13 mouse cellular contexts compared by ENCODE assay signal in genomic region chr11:87309329-87310074, GRCm38 (mm10). TPM values are rescaled to one million over a fixed set of nuclear protein-coding genes. Genes with fewer than 3 reads are reported as not detected.
DNase-seq lines count a peak whose midpoint lies in the region; ATAC-seq and TF ChIP-seq lines count a peak whose summit lies in the region.
"Had no signal": no experiment of that assay in that cellular context is flagged by ENCODE, and none has a peak within 500 bp of the region (broad histone marks: within the 10 kb centered on the region; RNA-seq: fewer than 3 reads in every experiment).

No protein-coding gene starts in this region.

- no peak overlapping the region for H3K9ac ChIP-seq in heart, embryonic 15.5 days
- no peak overlapping the region for H3K9ac ChIP-seq in liver, embryonic 12.5 days
- H3K9ac ChIP-seq in hindbrain, embryonic 16.5 days (ENCODE audit: low read depth, low read length), result no peak overlapping the region
- H3K9ac ChIP-seq in forebrain, embryonic 14.5 days (ENCODE audit: low read length), result no peak overlapping the region
- H3K9ac ChIP-seq: forebrain, postnatal 0 days; limb, embryonic 12.5 days had no signal

- H3K79me2 ChIP-seq in C2C12 (ENCODE audit: control insufficient read depth, insufficient read depth), result no peaks in the 10 kb centered on the region

- no peak overlapping the region for H3K4me3 ChIP-seq in heart, embryonic 15.5 days
- H3K4me3 ChIP-seq in C2C12 (ENCODE audit: insufficient read depth, poor library complexity, severe bottlenecking), result no peak overlapping the region
- H3K4me3 ChIP-seq in liver, embryonic 12.5 days, result no peak overlapping the region
- H3K4me3 ChIP-seq in hindbrain, embryonic 16.5 days (ENCODE audit: low read length), result no peak overlapping the region
- no peak overlapping the region for H3K4me3 ChIP-seq in forebrain, embryonic 14.5 days (ENCODE audit: low read depth, low read length)
- H3K4me3 ChIP-seq: limb, embryonic 12.5 days; midbrain, embryonic 10.5 days had no signal

- peak overlapping the region; percentile 72 for H3K27ac ChIP-seq in heart, embryonic 15.5 days
- peak overlapping the region; percentile 71 for H3K27ac ChIP-seq in liver, embryonic 12.5 days
- no peak overlapping the region for H3K27ac ChIP-seq in hindbrain, embryonic 16.5 days (ENCODE audit: low read depth, low read length)
- no peak overlapping the region for H3K27ac ChIP-seq in forebrain, embryonic 14.5 days (ENCODE audit: low read depth, low read length)
- H3K27ac ChIP-seq: limb, embryonic 12.5 days; midbrain, embryonic 10.5 days had no signal

- TF ChIP-seq CTCF in C2C12 (IDR thresholded peaks at IDR 0.05; ENCODE audit: control insufficient read depth, insufficient read depth, insufficient read length), result no peak

- H3K79me3 ChIP-seq in C2C12 (ENCODE audit: low read depth), result no peaks in the 10 kb centered on the region

- H3K36me3 ChIP-seq in heart, embryonic 15.5 days, result no peaks in the 10 kb centered on the region
- H3K36me3 ChIP-seq in C2C12 (ENCODE audit: control insufficient read depth, insufficient read depth), result no peaks in the 10 kb centered on the region
- H3K36me3 ChIP-seq in liver, embryonic 12.5 days, result no peaks in the 10 kb centered on the region
- no peaks in the 10 kb centered on the region for H3K36me3 ChIP-seq in hindbrain, embryonic 16.5 days (ENCODE audit: control insufficient read depth, insufficient read depth, low read length)
- H3K36me3 ChIP-seq in forebrain, embryonic 14.5 days (ENCODE audit: control insufficient read depth, insufficient read depth, low read length), result no peaks in the 10 kb centered on the region
- H3K36me3 ChIP-seq: limb, embryonic 12.5 days; midbrain, embryonic 10.5 days had no signal

- peaks cover 20% of the 10 kb centered on the region for H3K4me1 ChIP-seq in heart, embryonic 15.5 days (replicated peaks)
- H3K4me1 ChIP-seq in liver, embryonic 12.5 days, result peaks cover 21% of the 10 kb centered on the region
- H3K4me1 ChIP-seq in hindbrain, embryonic 16.5 days (ENCODE audit: control insufficient read depth, insufficient read depth, low read depth, low read length), result no peaks in the 10 kb centered on the region; the same call in 1 of the 2 replicates
- no peaks in the 10 kb centered on the region for H3K4me1 ChIP-seq in forebrain, embryonic 14.5 days (ENCODE audit: control insufficient read depth, insufficient read depth, low read length)
- H3K4me1 ChIP-seq: limb, embryonic 12.5 days; midbrain, embryonic 10.5 days had no signal

- DNase-seq in heart, adult 9 months (ENCODE audit: low spot score in 2 of 2), result no peak
- DNase-seq in adrenal gland, postnatal 14 days, result peak; percentile 12
- DNase-seq in forebrain, embryonic 14.5 days (ENCODE audit: low spot score), result no peak
- no peak for DNase-seq in frontal cortex, postnatal 10 days (ENCODE audit: low spot score in 2 of 2)
- DNase-seq: forebrain, postnatal 0 days; kidney, postnatal 4 days; thymus, postnatal 36 days had no signal

- 30% methylated on average over 8 of the region's 8 CpGs for WGBS in heart, embryonic 15.5 days
- 30% methylated on average over 8 of the region's 8 CpGs for WGBS in liver, embryonic 12.5 days (ENCODE audit: insufficient replicate concordance)
- 87% methylated on average over 8 of the region's 8 CpGs for WGBS in hindbrain, embryonic 16.5 days
- WGBS in forebrain, embryonic 14.5 days, result 85% methylated on average over 8 of the region's 8 CpGs

- H3ac ChIP-seq in C2C12 (ENCODE audit: control insufficient read depth, insufficient read length, low read depth), result no peak overlapping the region

- H3K4me2 ChIP-seq in heart, embryonic 15.5 days, result peak overlapping the region; percentile 34
- H3K4me2 ChIP-seq in liver, embryonic 12.5 days, result peak overlapping the region; percentile 34
- H3K4me2 ChIP-seq in hindbrain, embryonic 16.5 days (ENCODE audit: low read length), result no peak overlapping the region
- H3K4me2 ChIP-seq in forebrain, embryonic 14.5 days (ENCODE audit: low read length), result no peak overlapping the region
- H3K4me2 ChIP-seq: limb, embryonic 12.5 days had no signal

- ATAC-seq in heart, embryonic 15.5 days (replicated peaks; ENCODE audit: insufficient number of reproducible peaks, insufficient read depth, low FRiP score, low read depth), result peak; percentile 79
- peak; percentile 94 for ATAC-seq in liver, embryonic 12.5 days
- no peak for ATAC-seq in hindbrain, embryonic 16.5 days
- no peak for ATAC-seq in forebrain, embryonic 14.5 days
- ATAC-seq: forebrain, postnatal 0 days had no signal

- no peaks in the 10 kb centered on the region for H3K9me3 ChIP-seq in heart, embryonic 15.5 days (replicated peaks)
- no peaks in the 10 kb centered on the region for H3K9me3 ChIP-seq in liver, embryonic 12.5 days (replicated peaks)
- no peaks in the 10 kb centered on the region for H3K9me3 ChIP-seq in hindbrain, embryonic 16.5 days (ENCODE audit: control insufficient read depth, low read length)
- no peaks in the 10 kb centered on the region for H3K9me3 ChIP-seq in forebrain, embryonic 14.5 days (replicated peaks; ENCODE audit: control insufficient read depth, low read length)
- H3K9me3 ChIP-seq: limb, embryonic 12.5 days; midbrain, embryonic 10.5 days had no signal

- no peaks in the 10 kb centered on the region for H3K27me3 ChIP-seq in heart, embryonic 15.5 days
- H3K27me3 ChIP-seq in C2C12 (ENCODE audit: control insufficient read depth, insufficient read depth, insufficient read length), result no peaks in the 10 kb centered on the region
- no peaks in the 10 kb centered on the region for H3K27me3 ChIP-seq in liver, embryonic 12.5 days (replicated peaks)
- no peaks in the 10 kb centered on the region for H3K27me3 ChIP-seq in hindbrain, embryonic 16.5 days (replicated peaks; ENCODE audit: control insufficient read depth, insufficient read depth, low read length)
- no peaks in the 10 kb centered on the region for H3K27me3 ChIP-seq in forebrain, embryonic 14.5 days (replicated peaks; ENCODE audit: control insufficient read depth, insufficient read depth, low read length)
- H3K27me3 ChIP-seq: limb, embryonic 12.5 days had no signal

TF ChIP-seq in C2C12, 6 proteins besides CTCF, POLR2A, EP300 and RAD21:
- no peak for TF ChIP-seq MYOG (IDR thresholded peaks at IDR 0.05; ENCODE audit: control insufficient read depth, extremely low read depth, insufficient read length)
- peak; percentile 52 for TF ChIP-seq MAX (IDR thresholded peaks at IDR 0.05)
- no peak for TF ChIP-seq CEBPB (IDR thresholded peaks at IDR 0.05; ENCODE audit: low read depth)
- no peak for TF ChIP-seq MYOD1 (IDR thresholded peaks at IDR 0.05; ENCODE audit: control insufficient read depth, insufficient read length, low read depth)
- TF ChIP-seq FOSL1 (IDR thresholded peaks at IDR 0.05; ENCODE audit: insufficient read depth, low read length, poor library complexity, severe bottlenecking), result peak; percentile 89

RNA-seq across cellular contexts. Expression of gene Ppm1e, which starts 49.3 kb away (rescaled TPM):
- polyA plus RNA-seq in heart, embryonic 15.5 days (2015; fragmentation: Nextera tagmentation; extraction: Ambion mirVana), result 5.3 and 6.2 TPM in 2 replicates
- polyA plus RNA-seq in C2C12 (2012; fragmentation: generic; extraction: Trizol), result 0.59 TPM
- 14.6 and 16.1 TPM in 2 replicates for total RNA-seq in adrenal gland, postnatal 14 days (2021)
- 2.9 and 3.4 TPM in 2 replicates for polyA plus RNA-seq in liver, embryonic 12.5 days (2016; fragmentation: Nextera tagmentation; extraction: Ambion mirVana)
- 21.9 and 22.6 TPM in 2 replicates for polyA plus RNA-seq in hindbrain, embryonic 16.5 days (2015; fragmentation: Nextera tagmentation; extraction: Ambion mirVana)
- polyA plus RNA-seq in forebrain, embryonic 14.5 days (2014; fragmentation: Nextera tagmentation; extraction: Ambion mirVana), result 22.3 and 25.1 TPM in 2 replicates

Comparison
In these comparisons a context has a peak if more than half of its experiments do, and no peak if none do; other contexts are left out.
1. ATAC-seq: peak in heart, embryonic 15.5 days (single experiment) and liver, embryonic 12.5 days (single experiment); none in hindbrain, embryonic 16.5 days (single experiment) and forebrain, embryonic 14.5 days (single experiment).
2. H3K27ac ChIP-seq: peak in heart, embryonic 15.5 days (single experiment) and liver, embryonic 12.5 days (single experiment); none in hindbrain, embryonic 16.5 days (single experiment) and forebrain, embryonic 14.5 days (single experiment).
3. H3K4me2 ChIP-seq: peak in heart, embryonic 15.5 days (single experiment) and liver, embryonic 12.5 days (single experiment); none in hindbrain, embryonic 16.5 days (single experiment) and forebrain, embryonic 14.5 days (single experiment).